Mouse (Mus musculus) neural tube, embryonic 14.5 days (tissue): ENCODE measurements around the gene Defb18. TPM values are rescaled to one million over a fixed set of nuclear protein-coding genes. Genes with fewer than 3 reads are reported as not detected.

ENCODE experiments used
- polyA plus RNA-seq: library from polyadenylated mRNA; unstranded; fragments of >200 nt; fragmentation: Nextera tagmentation; extraction: Ambion mirVana; gene quantifications from 2 replicates; pipeline ENCODE4 v1.2.1, GENCODE M21; 2014

Defb18 gene
- polyA plus RNA-seq, 1 experiment from 2014 or later, result not detected

Other genes with a start within 250 kb of the Defb18 start
- not detected in 2 replicates for gene Crisp4, start 91.5 kb downstream of the Defb18 start, polyA plus RNA-seq
- gene Defb41, start 27.7 kb upstream of the Defb18 start, polyA plus RNA-seq, result not detected in 2 replicates